Comparison of ENCODE assay signal across 18 mouse cellular contexts in the genomic region with DNA sequence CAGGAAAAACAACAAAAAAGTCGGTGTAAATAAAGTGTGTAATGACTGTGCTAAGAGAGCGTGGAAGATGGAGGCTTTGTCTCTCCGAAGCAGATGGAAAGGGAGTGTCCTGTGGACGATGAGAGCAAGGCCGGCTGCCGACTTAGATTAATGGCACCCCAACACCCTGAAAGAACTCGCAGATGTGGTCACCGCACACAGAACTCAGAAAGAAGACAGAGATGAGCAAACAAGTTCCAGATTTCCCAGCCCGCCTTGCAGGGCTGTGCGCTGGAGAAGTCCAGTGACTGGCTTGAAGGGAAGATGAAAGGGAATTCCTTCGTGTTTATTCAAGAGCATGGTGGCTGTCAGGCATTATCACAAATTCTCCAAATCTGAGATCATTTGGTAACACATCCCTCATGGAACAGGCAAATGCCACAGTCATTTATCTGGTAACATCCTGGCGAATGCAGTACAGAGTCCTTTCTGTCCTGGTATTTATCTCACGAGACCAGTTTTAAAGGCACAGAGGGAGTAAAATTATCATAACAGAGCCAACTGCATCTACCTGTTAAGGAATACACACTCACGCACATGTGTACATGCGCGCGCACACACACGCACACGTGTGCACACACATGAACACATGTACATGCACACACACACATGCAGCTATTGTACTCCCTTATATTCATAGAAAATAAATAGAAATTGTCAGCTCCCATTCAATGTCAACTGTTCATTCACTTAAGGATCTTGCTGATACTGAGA.
DNase-seq lines count a peak whose midpoint lies in the region; ATAC-seq lines count a peak whose summit lies in the region.
"Had no signal": no experiment of that assay in that cellular context is flagged by ENCODE, and none has a peak within 500 bp of the region (broad histone marks: within the 10 kb centered on the region; RNA-seq: fewer than 3 reads in every experiment).

No protein-coding gene starts in this region.

- WGBS in midbrain, embryonic 14.5 days: 76% methylated on average over 19 of the region's 19 CpGs
- 78% methylated on average over 19 of the region's 19 CpGs for WGBS in midbrain, embryonic 11.5 days
- WGBS in hindbrain, embryonic 15.5 days: 54% methylated on average over 19 of the region's 19 CpGs

- no peaks in the 10 kb centered on the region for H3K27me3 ChIP-seq in midbrain, embryonic 14.5 days (ENCODE audit: control insufficient read depth, insufficient read depth, low read length)
- H3K27me3 ChIP-seq in midbrain, embryonic 11.5 days (ENCODE audit: control insufficient read depth, insufficient read depth, low read length): no peaks in the 10 kb centered on the region
- H3K27me3 ChIP-seq in hindbrain, embryonic 15.5 days: no peaks in the 10 kb centered on the region
- H3K27me3 ChIP-seq: limb, embryonic 15.5 days; midbrain, embryonic 13.5 days; Patski; stomach, embryonic 15.5 days had no signal

- no peaks in the 10 kb centered on the region for H3K9me3 ChIP-seq in midbrain, embryonic 14.5 days (ENCODE audit: control insufficient read depth, low read length)
- H3K9me3 ChIP-seq in midbrain, embryonic 11.5 days (ENCODE audit: control insufficient read depth, low read length): no peaks in the 10 kb centered on the region
- H3K9me3 ChIP-seq in hindbrain, embryonic 15.5 days: no peaks in the 10 kb centered on the region
- H3K9me3 ChIP-seq: limb, embryonic 15.5 days; midbrain, embryonic 13.5 days; stomach, embryonic 15.5 days had no signal

- H3K4me3 ChIP-seq in midbrain, embryonic 14.5 days (replicated peaks; ENCODE audit: low read depth, low read length): no peak overlapping the region
- no peak overlapping the region for H3K4me3 ChIP-seq in midbrain, embryonic 11.5 days (ENCODE audit: low read depth, low read length)
- no peak overlapping the region for H3K4me3 ChIP-seq in hindbrain, embryonic 15.5 days
- H3K4me3 ChIP-seq: limb, embryonic 15.5 days; midbrain, embryonic 13.5 days; stomach, embryonic 15.5 days had no signal

- no peak overlapping the region for H3K27ac ChIP-seq in midbrain, embryonic 14.5 days (replicated peaks; ENCODE audit: low read depth, low read length)
- no peak overlapping the region for H3K27ac ChIP-seq in midbrain, embryonic 11.5 days (ENCODE audit: low read depth, low read length)
- H3K27ac ChIP-seq in hindbrain, embryonic 15.5 days (replicated peaks): no peak overlapping the region
- H3K27ac ChIP-seq: limb, embryonic 15.5 days; midbrain, embryonic 13.5 days; stomach, embryonic 15.5 days had no signal

- peak; percentile 2 for DNase-seq in midbrain, embryonic 14.5 days
- no peak for DNase-seq in midbrain, embryonic 11.5 days (ENCODE audit: low spot score, missing footprints)
- DNase-seq in adrenal gland, postnatal 14 days: peak; percentile 50
- DNase-seq in frontal cortex, adult 2 months (ENCODE audit: extremely low spot score in 1 of 2, low spot score in 1 of 2): no peak
- DNase-seq in cerebellum, adult 11-12 months: no peak
- DNase-seq in spleen, postnatal 14 days (ENCODE audit: low spot score in 2 of 2): no peak
- DNase-seq: cerebellum, postnatal 36 days; heart, adult 18-20 months; kidney, postnatal 36 days; lung, adult 18-20 months; lung, postnatal 36 days had no signal

- H3K4me2 ChIP-seq in midbrain, embryonic 14.5 days (ENCODE audit: low read length): no peak overlapping the region
- H3K4me2 ChIP-seq in midbrain, embryonic 11.5 days: no peak overlapping the region
- 0 out of 2 replicates have a peak overlapping the region, but pooled peaks have one; percentile 13 for H3K4me2 ChIP-seq in hindbrain, embryonic 15.5 days
- H3K4me2 ChIP-seq: limb, embryonic 15.5 days; midbrain, embryonic 13.5 days; stomach, embryonic 15.5 days had no signal

- 0 out of 2 replicates have a peak, but pooled peaks cover 5% of the 10 kb centered on the region for H3K4me1 ChIP-seq in midbrain, embryonic 14.5 days (ENCODE audit: control insufficient read depth, insufficient read depth, low read length)
- H3K4me1 ChIP-seq in midbrain, embryonic 11.5 days (ENCODE audit: control insufficient read depth, insufficient read depth, low read length): no peaks in the 10 kb centered on the region
- peaks cover 6% of the 10 kb centered on the region; the same call in 1 of the 2 replicates for H3K4me1 ChIP-seq in hindbrain, embryonic 15.5 days (replicated peaks)
- H3K4me1 ChIP-seq: stomach, embryonic 15.5 days had no signal

- H3K9ac ChIP-seq in midbrain, embryonic 14.5 days (replicated peaks; ENCODE audit: low read length): no peak overlapping the region
- no peak overlapping the region for H3K9ac ChIP-seq in midbrain, embryonic 11.5 days (ENCODE audit: low read length)
- no peak overlapping the region for H3K9ac ChIP-seq in hindbrain, embryonic 15.5 days
- H3K9ac ChIP-seq: limb, embryonic 15.5 days; midbrain, embryonic 13.5 days; stomach, embryonic 15.5 days had no signal

- no peaks in the 10 kb centered on the region for H3K36me3 ChIP-seq in midbrain, embryonic 14.5 days (ENCODE audit: control insufficient read depth, insufficient read depth, low read length)
- H3K36me3 ChIP-seq in midbrain, embryonic 11.5 days (ENCODE audit: control insufficient read depth, insufficient read depth, low read length): no peaks in the 10 kb centered on the region
- no peaks in the 10 kb centered on the region for H3K36me3 ChIP-seq in hindbrain, embryonic 15.5 days
- H3K36me3 ChIP-seq: limb, embryonic 15.5 days; midbrain, embryonic 13.5 days; stomach, embryonic 15.5 days had no signal

- ATAC-seq in midbrain, embryonic 14.5 days (ENCODE audit: low FRiP score, low TSS enrichment): no peak
- no peak for ATAC-seq in midbrain, embryonic 11.5 days (ENCODE audit: low FRiP score)
- no peak for ATAC-seq in hindbrain, embryonic 15.5 days (ENCODE audit: low FRiP score, low read depth)
- ATAC-seq: forebrain, embryonic 14.5 days; intestine, postnatal 0 days; midbrain, embryonic 13.5 days; Patski had no signal

Comparison
In these comparisons a context has a peak if more than half of its experiments do, and no peak if none do; other contexts are left out.
1. DNase-seq: peak in midbrain, embryonic 14.5 days (single experiment) and adrenal gland, postnatal 14 days (single experiment); none in midbrain, embryonic 11.5 days (single experiment), frontal cortex, adult 2 months (0 of 2), cerebellum, adult 11-12 months (single experiment) and spleen, postnatal 14 days (0 of 2).